Mouse (Mus musculus) adrenal gland, postnatal 14 days (tissue): ENCODE results near the gene Adam1b. TPM values are rescaled to one million over a fixed set of nuclear protein-coding genes. Genes with fewer than 3 reads are reported as not detected.
"Not testable (repeated sequence)": the region's sequence is repeated elsewhere in the genome, so short reads cannot be mapped to it uniquely, and the experiment has no call there.

Source experiments
- DNase-seq: peaks from one replicate; pipeline ENCODE4 v3.0.0; 2021; ENCODE audit warnings: mixed read lengths
- long read RNA-seq, 2 experiments: library from polyadenylated mRNA; stranded (forward); transcript quantifications; one replicate each; pipeline ENCODE4 v2.0.0; 2021
- total RNA-seq: library from RNA; stranded (reverse); gene quantifications from 2 replicates; pipeline ENCODE4 v1.2.3, GENCODE M21; 2021

Adam1b gene
- total RNA-seq, result not detected in 2 replicates
- long read RNA-seq, experiment 1, result 0 reads
- long read RNA-seq, experiment 2, result 0 reads

GRCm38 (mm10) chr5:121503231-121503630 is at the start of gene Adam1b:
Gene Adam1b, minus strand, starts transcription at chr5:121503435.
- DNase-seq, result no peak

- DNase-seq, result peak; percentile 27
These were observed 46.0 kb upstream of the Adam1b start for GRCm38 (mm10) chr5:121549196-121549595.

- no peak for DNase-seq
These were observed 43.8 kb upstream of the Adam1b start for GRCm38 (mm10) chr5:121547084-121547483.

GRCm38 (mm10) chr5:121546530-121546895 is 43.3 kb upstream of the Adam1b start:
- DNase-seq, result peak; percentile 81

- peak; percentile 98 for DNase-seq
These were observed 42.7 kb upstream of the Adam1b start, which contains the start of gene Mapkapk5 for GRCm38 (mm10) chr5:121545793-121546529. Gene Mapkapk5, minus strand, starts transcription at chr5:121545905.

- peak; percentile 75 for DNase-seq
These were observed 41.9 kb upstream of the Adam1b start, which contains the start of the genes Adam1a and Gm42878 for GRCm38 (mm10) chr5:121544910-121545792. Gene Adam1a, minus strand, starts transcription at chr5:121545482. Gene Gm42878, minus strand, starts transcription at chr5:121545482.

- no peak for DNase-seq
These were observed 40.1 kb upstream of the Adam1b start for GRCm38 (mm10) chr5:121543370-121543769.

GRCm38 (mm10) chr5:121541235-121541634 is 38.0 kb upstream of the Adam1b start:
- no peak for DNase-seq

- no peak for DNase-seq
These were observed 36.8 kb upstream of the Adam1b start for GRCm38 (mm10) chr5:121540066-121540465.

GRCm38 (mm10) chr5:121537588-121537987 is 34.4 kb upstream of the Adam1b start:
- DNase-seq, result no peak

- no peak for DNase-seq
These were observed 33.8 kb upstream of the Adam1b start for GRCm38 (mm10) chr5:121536921-121537555.

GRCm38 (mm10) chr5:121535116-121535515 is 31.9 kb upstream of the Adam1b start:
- no peak for DNase-seq

GRCm38 (mm10) chr5:121534521-121534920 is 31.3 kb upstream of the Adam1b start:
- DNase-seq, result peak; percentile 19

GRCm38 (mm10) chr5:121526961-121527360 is 23.7 kb upstream of the Adam1b start:
- peak; percentile 62 for DNase-seq

GRCm38 (mm10) chr5:121526526-121526925 is 23.3 kb upstream of the Adam1b start:
- DNase-seq, result peak; percentile 65

- peak; percentile 22 for DNase-seq
These were observed 22.7 kb upstream of the Adam1b start for GRCm38 (mm10) chr5:121525774-121526450.

- not testable (repeated sequence) for DNase-seq
These were observed 16.5 kb upstream of the Adam1b start for GRCm38 (mm10) chr5:121519758-121520157.

- no peak for DNase-seq
These were observed 15.7 kb upstream of the Adam1b start for GRCm38 (mm10) chr5:121518983-121519382.

- no peak for DNase-seq
These were observed 6.8 kb upstream of the Adam1b start for GRCm38 (mm10) chr5:121510009-121510408.

- no peak for DNase-seq
These were observed 3.6 kb upstream of the Adam1b start for GRCm38 (mm10) chr5:121506846-121507245.

- not testable (repeated sequence) for DNase-seq
These were observed 1.7 kb downstream of the Adam1b start for GRCm38 (mm10) chr5:121501424-121501996.
